Mouse (Mus musculus) G1E (cell line): Measurements from ENCODE around the gene Mycbp2.

Source experiments
- CTCF ChIP-seq: IDR thresholded peaks from 2 replicates; pipeline ENCODE4 v1.5.1; 2012; ENCODE audit warnings: low read depth, low read length, inconsistent platforms, mixed read lengths
- GATA1 ChIP-seq: IDR thresholded peaks from 2 replicates; pipeline ENCODE4 v1.6.1; 2012; ENCODE audit warnings: borderline replicate concordance, low read length, inconsistent platforms, mixed read lengths

- TF ChIP-seq GATA1 (no peak), CTCF (no peak)
These were observed 240.3 kb downstream of the Mycbp2 start for GRCm38 (mm10) chr14:103106301-103106700.
